Mouse (Mus musculus) MEL-GATA-1-ER (cell line): ENCODE data around the gene Nhsl1.
A peak's percentile ranks its signal among the peaks of the same experiment; 100 is the strongest.

ENCODE experiments used
- DNase-seq: peaks from one replicate; pipeline ENCODE4 v3.0.0-alpha.2; 2012; ENCODE audit warnings: low read depth; ENCODE audit errors: extremely low read depth

The Nhsl1 gene

GRCm38 (mm10) chr10:18394270-18394669, 75.5 kb downstream of the Nhsl1 start:
- DNase-seq: no peak

- no peak for DNase-seq
These were observed 81.4 kb downstream of the Nhsl1 start for GRCm38 (mm10) chr10:18400089-18400644.

GRCm38 (mm10) chr10:18400998-18401397, 82.2 kb downstream of the Nhsl1 start:
- no peak for DNase-seq

DNA sequence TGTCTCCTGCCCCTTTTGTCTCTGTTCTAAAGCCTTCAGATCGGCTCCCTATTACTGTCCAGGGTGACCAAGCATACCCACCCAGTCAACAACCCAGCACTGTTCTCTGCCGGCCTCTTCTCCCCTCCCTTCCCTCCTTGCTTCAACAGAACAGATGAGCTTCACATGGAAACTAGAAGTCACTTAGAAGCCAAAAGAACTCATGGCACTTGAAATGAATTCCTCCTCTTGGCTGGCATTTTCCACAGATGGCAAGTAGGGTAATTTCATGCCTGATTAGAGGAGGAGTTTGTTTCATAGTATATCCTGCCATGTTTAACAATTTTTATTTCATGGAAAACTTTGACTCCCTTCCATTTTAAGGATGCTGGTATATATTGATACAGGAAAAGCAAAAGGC, 85.2 kb downstream of the Nhsl1 start:
- no peak for DNase-seq

DNA sequence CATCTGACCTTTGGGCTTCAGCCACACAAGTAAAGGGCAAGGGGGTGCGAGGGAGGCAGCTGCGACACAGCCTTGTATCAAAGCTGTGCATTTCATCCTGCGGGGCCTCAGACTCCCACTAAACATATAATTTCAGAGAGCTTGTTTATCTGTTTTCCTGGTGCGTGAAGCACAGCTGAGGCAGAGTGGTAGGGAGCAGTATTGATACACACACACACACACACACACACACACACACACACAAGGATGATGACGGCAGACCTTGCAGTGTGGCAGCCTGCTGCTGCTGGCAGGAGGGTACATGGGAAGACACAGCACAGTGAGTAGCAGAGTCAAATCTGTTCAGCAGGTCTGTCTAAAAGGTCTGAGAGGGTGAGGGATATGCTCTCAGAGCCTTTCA, 85.9 kb downstream of the Nhsl1 start:
- no peak for DNase-seq

- DNase-seq: peak; percentile 45
These were observed 88.5 kb downstream of the Nhsl1 start for GRCm38 (mm10) chr10:18407062-18407830.

DNA sequence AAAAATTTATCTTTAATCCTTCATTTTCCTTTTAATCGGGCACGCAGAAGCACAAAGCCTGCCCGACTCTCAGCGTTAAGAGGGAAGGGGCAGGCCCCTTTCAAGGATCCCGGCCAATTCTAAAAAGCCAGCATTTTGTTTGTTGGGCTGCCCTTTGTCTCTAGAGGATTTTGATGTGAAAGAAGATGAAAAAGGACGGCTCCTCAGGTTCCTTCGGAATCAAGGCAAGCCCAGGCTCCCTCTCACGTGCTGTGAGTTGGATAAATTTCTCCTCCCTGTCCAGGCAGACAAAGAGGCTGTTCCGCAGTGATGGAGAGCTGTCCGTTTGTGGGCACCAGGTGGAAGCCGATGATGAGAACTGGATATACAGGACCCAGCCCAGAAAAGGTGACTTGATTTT, 89.3 kb downstream of the Nhsl1 start:
- DNase-seq: no peak

- no peak for DNase-seq
These were observed 89.8 kb downstream of the Nhsl1 start for GRCm38 (mm10) chr10:18408635-18409034.

- DNase-seq: no peak
These were observed 90.3 kb downstream of the Nhsl1 start for GRCm38 (mm10) chr10:18409068-18409467.

- DNase-seq: no peak
These were observed 92.5 kb downstream of the Nhsl1 start for GRCm38 (mm10) chr10:18411266-18411665.

DNA sequence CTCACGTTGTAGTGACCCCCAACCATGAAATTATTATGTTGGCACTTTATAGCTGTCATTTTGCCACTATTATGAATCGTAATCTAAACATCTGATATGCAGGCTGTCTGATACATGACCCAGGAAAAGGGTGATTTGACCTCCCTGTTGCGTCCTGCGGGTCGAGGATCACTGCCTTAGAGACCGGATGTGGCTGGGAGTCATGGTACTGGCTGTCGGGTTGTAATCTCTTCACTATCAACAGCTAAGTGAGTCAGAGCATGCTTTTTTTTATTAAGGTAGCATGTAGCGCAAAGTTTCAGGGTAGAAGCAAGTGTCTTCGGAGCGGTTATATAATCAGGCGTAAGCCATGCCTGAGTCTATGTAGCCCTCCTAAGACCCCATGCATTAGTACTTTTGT, 97.2 kb downstream of the Nhsl1 start:
- no peak for DNase-seq

DNA sequence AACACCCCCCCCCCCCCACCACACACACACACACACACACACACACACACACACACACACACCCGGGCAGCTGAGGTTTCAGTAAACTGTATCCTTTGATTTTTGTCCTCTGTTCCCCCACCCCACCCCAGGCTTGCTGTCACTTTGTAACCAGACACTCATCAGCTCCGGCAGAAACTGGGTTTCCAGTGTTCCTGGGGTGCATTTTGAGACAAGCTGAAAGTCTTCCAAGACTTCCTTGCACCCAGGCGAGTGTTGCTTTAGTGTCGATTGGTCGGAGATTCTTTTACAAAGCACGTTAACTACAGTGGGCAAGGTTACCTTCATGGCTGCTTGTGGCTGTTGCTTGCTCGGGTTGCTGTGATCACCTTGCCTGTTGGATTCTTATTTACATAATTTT, 99.4 kb downstream of the Nhsl1 start:
- no peak for DNase-seq

DNA sequence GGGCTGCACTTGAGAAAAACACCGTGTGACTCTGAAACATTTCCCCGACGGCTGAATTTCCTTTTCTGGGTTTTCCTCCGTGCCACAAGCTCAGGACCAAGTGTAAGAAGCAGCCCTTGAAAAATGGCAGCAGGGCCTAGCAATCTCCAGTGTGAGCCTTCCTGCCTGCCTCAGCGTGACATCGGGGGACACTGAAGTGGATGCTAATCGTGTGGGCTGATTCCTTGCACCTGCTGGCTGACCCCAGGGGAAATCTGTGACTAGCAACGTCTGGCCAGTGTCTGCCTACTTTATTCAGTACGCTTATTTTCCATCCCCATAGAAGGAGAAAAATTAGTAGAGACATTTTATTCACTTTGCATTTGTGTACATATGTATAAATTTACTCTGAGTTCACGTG, 100.7 kb downstream of the Nhsl1 start:
- DNase-seq: no peak

- no peak for DNase-seq
These were observed 101.6 kb downstream of the Nhsl1 start for GRCm38 (mm10) chr10:18420259-18421000.

DNA sequence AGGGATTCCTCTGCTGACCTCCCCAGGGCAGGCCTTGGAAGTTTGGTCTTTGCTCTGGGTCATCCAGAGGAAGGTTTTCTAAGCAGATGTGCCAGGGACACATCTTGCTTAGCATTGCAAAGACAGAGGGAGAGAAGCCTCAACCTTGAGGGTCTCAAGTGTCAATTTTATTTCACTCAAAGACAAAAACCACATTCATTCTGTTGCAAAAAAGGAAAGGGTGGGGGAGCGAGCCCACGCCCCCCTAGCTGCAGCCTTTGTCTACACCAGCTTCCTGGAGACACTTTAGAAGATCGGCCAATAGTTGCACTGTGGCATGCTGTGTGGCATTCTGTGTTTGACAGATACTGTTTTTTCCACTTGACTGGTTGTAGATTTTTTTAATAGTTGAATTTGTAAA, 104.2 kb downstream of the Nhsl1 start:
- no peak for DNase-seq

DNA sequence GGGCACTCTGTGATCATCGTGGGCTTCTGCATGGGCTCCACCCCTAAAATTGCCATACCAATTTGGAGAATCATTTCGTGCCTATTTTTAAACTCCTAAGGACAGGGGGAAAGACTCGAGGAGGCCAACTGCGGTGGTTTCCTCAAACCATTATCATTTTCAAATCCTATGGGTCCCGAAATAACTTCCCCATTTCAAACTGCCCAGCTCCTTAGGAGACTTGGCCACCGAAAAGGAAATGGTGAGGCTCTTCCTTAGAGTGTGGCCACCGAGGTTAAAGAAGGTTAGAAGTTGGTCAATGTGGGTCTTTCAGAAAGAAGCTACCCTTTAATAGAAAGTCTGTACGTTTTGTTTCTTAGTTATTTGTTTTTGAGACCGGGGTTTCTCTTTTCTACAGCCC, 104.8 kb downstream of the Nhsl1 start:
- DNase-seq: peak; percentile 22

- DNase-seq: no peak
These were observed 109.1 kb downstream of the Nhsl1 start for GRCm38 (mm10) chr10:18427866-18428265.

DNA sequence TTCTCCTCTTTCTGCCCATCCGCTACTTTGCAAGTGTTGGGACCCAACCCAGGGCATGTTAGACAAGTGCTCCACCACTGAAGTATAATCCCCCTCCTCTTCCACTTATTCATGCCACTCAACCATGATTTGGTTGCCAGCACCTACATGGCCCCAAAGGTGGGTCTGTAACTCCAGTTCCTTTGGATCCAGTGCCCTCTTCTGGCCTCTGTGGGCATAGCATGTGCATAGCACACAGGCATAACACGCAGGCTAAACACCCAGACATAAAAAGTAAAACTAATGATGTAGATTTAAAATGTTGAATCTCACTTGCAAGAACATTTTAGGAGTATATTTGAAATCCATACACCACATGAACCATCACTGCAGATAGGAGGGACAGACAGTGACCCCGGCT, 110.7 kb downstream of the Nhsl1 start:
- no peak for DNase-seq

DNA sequence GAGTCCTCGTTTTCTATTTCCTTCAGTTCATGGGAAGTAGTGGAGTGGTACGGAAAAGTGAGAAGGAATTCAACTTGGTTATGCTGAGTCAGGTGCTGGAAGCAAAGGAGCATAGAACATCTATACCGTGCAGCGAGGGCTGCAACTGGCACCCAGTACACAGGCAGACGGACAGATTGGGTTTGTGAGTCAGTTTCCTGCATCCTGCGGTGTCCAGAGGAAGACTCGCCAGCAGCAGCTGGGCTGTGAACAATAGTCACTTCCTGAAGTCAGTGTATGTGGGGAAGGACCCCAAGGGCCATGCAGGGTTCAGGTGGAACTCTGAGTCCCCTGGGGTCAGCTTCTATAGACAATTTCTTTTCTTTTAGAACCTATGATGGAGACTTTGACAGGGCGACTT, 111.4 kb downstream of the Nhsl1 start:
- no peak for DNase-seq

DNA sequence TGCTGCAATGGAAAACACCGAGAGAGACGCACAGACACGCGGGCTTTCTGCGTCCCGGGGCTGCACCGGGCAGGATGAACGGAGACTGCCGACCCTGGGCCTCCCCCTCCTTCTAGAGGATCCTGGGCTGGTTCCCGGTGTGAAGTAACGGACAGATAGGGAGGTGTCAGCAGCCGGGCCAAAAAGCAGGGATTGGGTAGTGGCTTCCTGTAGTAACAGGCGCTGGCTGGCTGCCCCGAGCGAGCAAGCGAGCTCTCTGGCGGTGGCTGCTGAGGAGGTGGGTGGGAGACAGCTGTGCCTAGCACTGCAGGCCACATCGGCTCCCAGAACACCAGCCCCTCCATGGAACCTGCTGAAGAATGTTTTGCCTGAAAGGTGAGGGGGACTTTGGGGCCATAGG, 112.2 kb downstream of the Nhsl1 start:
- DNase-seq: no peak

- DNase-seq: no peak
These were observed 112.8 kb downstream of the Nhsl1 start for GRCm38 (mm10) chr10:18431546-18431945.

- DNase-seq: no peak
These were observed 116.7 kb downstream of the Nhsl1 start for GRCm38 (mm10) chr10:18435454-18435853.

- no peak for DNase-seq
These were observed 117.2 kb downstream of the Nhsl1 start for GRCm38 (mm10) chr10:18435938-18436337.
